Mouse (Mus musculus): ENCODE measurements at regions not wholly inside any gene's neighbourhood (a gene's known extent, or its start where the extent isn't known, plus 50 kb on each side); places are given as distances from the start of the nearest gene placed in this dataset.

- Histone ChIP-seq H3K4me1 (ENCODE audit: control insufficient read depth, insufficient read depth, low read length) (no peaks in the 10 kb centered on the region), H3K4me3 (ENCODE audit: control insufficient read depth, low read depth, low read length) (no peak overlapping the region), H3K36me3 (ENCODE audit: control insufficient read depth, insufficient read depth, low read length) (no peaks in the 10 kb centered on the region), H3K27ac (ENCODE audit: control insufficient read depth, insufficient read depth, low read depth, low read length) (no peak overlapping the region), H3K27me3 (ENCODE audit: control insufficient read depth, insufficient read depth, low read length) (no peaks in the 10 kb centered on the region)
- no peak for TF ChIP-seq POLR2A (IDR thresholded peaks at IDR 0.05; ENCODE audit: control insufficient read depth, low read depth, low read length)
- no peak for TF ChIP-seq CTCF (IDR thresholded peaks at IDR 0.05; ENCODE audit: control insufficient read depth, insufficient read depth, insufficient replicate concordance, low read depth, low read length)
Observed at GRCm38 (mm10) chr11:44229996-44230395, 169.9 kb upstream of the Il12b start.

GRCm38 (mm10) chr11:44235456-44235855 lies 164.4 kb upstream of the Il12b start:
- no peaks in the 10 kb centered on the region for H3K27me3 ChIP-seq (ENCODE audit: control insufficient read depth, insufficient read depth, low read length)
- H3K4me3 ChIP-seq (ENCODE audit: control insufficient read depth, low read depth, low read length), result no peak overlapping the region
- H3K36me3 ChIP-seq (ENCODE audit: control insufficient read depth, insufficient read depth, low read length), result no peaks in the 10 kb centered on the region
- no peak overlapping the region for H3K27ac ChIP-seq (ENCODE audit: control insufficient read depth, insufficient read depth, low read depth, low read length)
- no peaks in the 10 kb centered on the region for H3K4me1 ChIP-seq (ENCODE audit: control insufficient read depth, insufficient read depth, low read length)
- TF ChIP-seq POLR2A (IDR thresholded peaks at IDR 0.05; ENCODE audit: control insufficient read depth, low read depth, low read length), result no peak
- TF ChIP-seq CTCF (IDR thresholded peaks at IDR 0.05; ENCODE audit: control insufficient read depth, insufficient read depth, insufficient replicate concordance, low read depth, low read length), result no peak

DNA sequence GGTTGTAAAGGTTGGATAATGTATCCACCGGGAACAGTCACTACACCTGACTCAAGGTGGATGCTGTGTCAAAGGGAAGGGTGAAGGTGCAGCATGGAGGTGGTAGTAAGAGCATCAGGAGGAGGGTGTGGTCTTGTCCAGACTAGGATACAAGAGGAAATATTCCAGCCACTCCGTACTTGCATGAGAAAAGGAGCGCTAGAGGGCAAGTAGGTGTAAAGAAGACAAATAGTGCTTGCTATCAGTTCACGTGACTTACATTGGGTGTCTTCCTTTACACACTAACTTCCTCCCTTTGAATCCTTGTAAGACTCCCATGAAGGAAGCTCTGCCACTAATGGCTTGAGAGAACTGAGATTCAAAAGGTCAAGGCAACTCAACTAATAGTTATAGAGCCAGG lies 161.8 kb upstream of the Il12b start:
- H3K4me3 ChIP-seq (ENCODE audit: control insufficient read depth, low read depth, low read length), result no peak overlapping the region
- H3K4me1 ChIP-seq (ENCODE audit: control insufficient read depth, insufficient read depth, low read length), result no peaks in the 10 kb centered on the region
- H3K27ac ChIP-seq (ENCODE audit: control insufficient read depth, insufficient read depth, low read depth, low read length), result no peak overlapping the region
- H3K27me3 ChIP-seq (ENCODE audit: control insufficient read depth, insufficient read depth, low read length), result no peaks in the 10 kb centered on the region
- TF ChIP-seq POLR2A (IDR thresholded peaks at IDR 0.05; ENCODE audit: control insufficient read depth, low read depth, low read length) (no peak), CTCF (IDR thresholded peaks at IDR 0.05; ENCODE audit: control insufficient read depth, insufficient read depth, insufficient replicate concordance, low read depth, low read length) (no peak)
- H3K36me3 ChIP-seq (ENCODE audit: control insufficient read depth, insufficient read depth, low read length), result no peaks in the 10 kb centered on the region

- no peak for TF ChIP-seq CTCF (IDR thresholded peaks at IDR 0.05; ENCODE audit: control insufficient read depth, insufficient read depth, insufficient replicate concordance, low read depth, low read length)
- no peak for TF ChIP-seq POLR2A (IDR thresholded peaks at IDR 0.05; ENCODE audit: control insufficient read depth, low read depth, low read length)
- Histone ChIP-seq H3K36me3 (ENCODE audit: control insufficient read depth, insufficient read depth, low read length) (no peaks in the 10 kb centered on the region), H3K4me1 (ENCODE audit: control insufficient read depth, insufficient read depth, low read length) (no peaks in the 10 kb centered on the region), H3K27ac (ENCODE audit: control insufficient read depth, insufficient read depth, low read depth, low read length) (no peak overlapping the region), H3K4me3 (ENCODE audit: control insufficient read depth, low read depth, low read length) (no peak overlapping the region), H3K27me3 (ENCODE audit: control insufficient read depth, insufficient read depth, low read length) (no peaks in the 10 kb centered on the region)
Observed at GRCm38 (mm10) chr11:44238598-44238997, 161.3 kb upstream of the Il12b start.

DNA sequence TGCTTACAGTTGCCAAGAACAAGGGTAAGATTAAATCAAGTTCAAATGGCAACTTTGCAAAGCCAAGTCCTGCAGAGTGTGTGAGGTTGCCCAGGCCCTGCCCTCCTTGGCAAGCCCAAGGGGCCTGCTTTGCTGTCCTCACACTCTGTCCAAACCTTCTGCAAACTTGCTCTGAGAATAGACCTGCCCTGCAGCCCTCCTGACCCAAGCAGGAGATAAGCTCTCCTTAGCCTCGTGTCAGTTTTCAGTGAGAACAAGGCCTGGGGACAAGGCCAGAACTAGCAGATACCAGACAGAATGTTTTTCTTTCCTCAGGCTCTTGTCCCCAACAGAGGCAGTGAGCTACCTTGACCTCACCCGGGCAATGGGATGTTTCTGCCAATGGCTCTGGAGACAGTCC lies 156.7 kb upstream of the Il12b start:
- no peak overlapping the region for H3K27ac ChIP-seq (ENCODE audit: control insufficient read depth, insufficient read depth, low read depth, low read length)
- H3K36me3 ChIP-seq (ENCODE audit: control insufficient read depth, insufficient read depth, low read length), result no peaks in the 10 kb centered on the region
- no peaks in the 10 kb centered on the region for H3K4me1 ChIP-seq (ENCODE audit: control insufficient read depth, insufficient read depth, low read length)
- H3K4me3 ChIP-seq (ENCODE audit: control insufficient read depth, low read depth, low read length), result no peak overlapping the region
- H3K27me3 ChIP-seq (ENCODE audit: control insufficient read depth, insufficient read depth, low read length), result no peaks in the 10 kb centered on the region
- no peak for TF ChIP-seq CTCF (IDR thresholded peaks at IDR 0.05; ENCODE audit: control insufficient read depth, insufficient read depth, insufficient replicate concordance, low read depth, low read length)
- no peak for TF ChIP-seq POLR2A (IDR thresholded peaks at IDR 0.05; ENCODE audit: control insufficient read depth, low read depth, low read length)

GRCm38 (mm10) chr11:44251821-44252220 lies 148.0 kb upstream of the Il12b start:
- Histone ChIP-seq H3K4me3 (ENCODE audit: control insufficient read depth, low read depth, low read length) (no peak overlapping the region), H3K4me1 (ENCODE audit: control insufficient read depth, insufficient read depth, low read length) (no peaks in the 10 kb centered on the region), H3K36me3 (ENCODE audit: control insufficient read depth, insufficient read depth, low read length) (no peaks in the 10 kb centered on the region), H3K27me3 (ENCODE audit: control insufficient read depth, insufficient read depth, low read length) (no peaks in the 10 kb centered on the region), H3K27ac (ENCODE audit: control insufficient read depth, insufficient read depth, low read depth, low read length) (no peak overlapping the region)
- TF ChIP-seq POLR2A (IDR thresholded peaks at IDR 0.05; ENCODE audit: control insufficient read depth, low read depth, low read length), result no peak
- TF ChIP-seq CTCF (IDR thresholded peaks at IDR 0.05; ENCODE audit: control insufficient read depth, insufficient read depth, insufficient replicate concordance, low read depth, low read length), result no peak

DNA sequence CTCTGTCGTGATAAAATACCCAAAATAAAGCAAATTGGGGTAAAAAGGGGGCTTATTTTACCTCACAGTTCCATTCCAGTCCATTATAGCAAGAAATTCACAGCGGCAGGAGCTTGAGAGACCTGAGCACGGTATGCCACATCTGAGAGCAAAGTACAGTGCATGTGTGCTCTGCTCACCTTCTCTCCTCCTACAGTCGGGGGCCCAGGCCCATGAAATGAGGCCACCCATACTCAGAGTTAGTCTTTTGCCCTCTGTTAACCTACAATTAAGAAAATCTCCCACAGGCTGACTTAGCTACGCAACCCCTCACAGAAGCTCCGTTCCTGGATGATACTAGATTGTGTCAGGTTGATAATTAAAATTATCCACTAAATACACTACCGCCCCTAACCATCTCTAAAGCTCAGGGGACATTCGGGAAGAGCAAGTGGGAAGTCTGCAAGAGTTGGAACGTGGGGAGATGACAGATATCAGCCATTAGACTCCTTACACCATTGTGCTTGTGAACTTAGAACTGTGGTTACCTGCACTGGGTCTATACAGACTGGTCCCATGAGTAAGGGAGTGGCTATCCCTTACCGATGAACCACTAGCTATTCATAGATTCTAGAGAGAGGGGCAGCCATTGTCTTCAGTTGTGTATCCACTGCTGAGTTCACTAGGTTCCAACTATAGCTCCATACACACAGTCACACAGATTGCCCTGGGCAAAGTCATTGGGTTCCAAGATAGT lies 139.3 kb upstream of the Il12b start:
- Histone ChIP-seq H3K4me3 (ENCODE audit: control insufficient read depth, low read depth, low read length) (no peak overlapping the region), H3K36me3 (ENCODE audit: control insufficient read depth, insufficient read depth, low read length) (no peaks in the 10 kb centered on the region), H3K4me1 (ENCODE audit: control insufficient read depth, insufficient read depth, low read length) (no peaks in the 10 kb centered on the region), H3K27ac (ENCODE audit: control insufficient read depth, insufficient read depth, low read depth, low read length) (no peak overlapping the region), H3K27me3 (ENCODE audit: control insufficient read depth, insufficient read depth, low read length) (no peaks in the 10 kb centered on the region)
- TF ChIP-seq POLR2A (IDR thresholded peaks at IDR 0.05; ENCODE audit: control insufficient read depth, low read depth, low read length) (no peak), CTCF (IDR thresholded peaks at IDR 0.05; ENCODE audit: control insufficient read depth, insufficient read depth, insufficient replicate concordance, low read depth, low read length) (no peak)
